Mouse (Mus musculus) hindbrain, embryonic 14.5 days (tissue): Measurements from ENCODE around the gene Srd5a1. TPM values are rescaled to one million over a fixed set of nuclear protein-coding genes. Genes with fewer than 3 reads are reported as not detected.

Experiments
- ATAC-seq: fragments of 200-750 bp; cut with Nextera tagmentation; 2 replicates; pipeline ENCODE4 v1.8.0; 2017; ENCODE audit warnings: moderate number of reproducible peaks, mild to moderate bottlenecking, moderate TSS enrichment, moderate library complexity; ENCODE audit not compliant: low FRiP score
- DNase-seq: peaks from one replicate; pipeline ENCODE4 v3.0.0-alpha.2; 2015; ENCODE audit warnings: low spot score
- H3K27ac ChIP-seq: fragments of 300-500 bp; sonication (generic); 2 replicates; pipeline ENCODE4 v1.5.1; 2014; ENCODE audit warnings: mild to moderate bottlenecking, moderate library complexity
- H3K27me3 ChIP-seq: fragments of 300-500 bp; sonication (generic); 2 replicates; pipeline ENCODE4 v1.6.1; 2014; ENCODE audit warnings: mild to moderate bottlenecking, low read length, mixed read lengths; ENCODE audit not compliant: control insufficient read depth, insufficient read depth
- H3K36me3 ChIP-seq: fragments of 300-500 bp; sonication (generic); replicated peaks from 2 replicates; pipeline ENCODE4 v1.6.1; 2014; ENCODE audit not compliant: control insufficient read depth, insufficient read depth
- H3K4me1 ChIP-seq: fragments of 300-500 bp; sonication (generic); replicated peaks from 2 replicates; pipeline ENCODE4 v1.6.1; 2014; ENCODE audit warnings: antibody characterized with exemption, low read length, mixed read lengths; ENCODE audit not compliant: control insufficient read depth, insufficient read depth
- H3K4me2 ChIP-seq: fragments of 300-500 bp; sonication (generic); replicated peaks from 2 replicates; pipeline ENCODE4 v1.6.1; 2014; ENCODE audit warnings: mild to moderate bottlenecking, moderate library complexity
- H3K4me3 ChIP-seq: fragments of 300-500 bp; sonication (generic); replicated peaks from 2 replicates; pipeline ENCODE4 v1.5.1; 2014; ENCODE audit warnings: mild to moderate bottlenecking, low read length
- H3K9ac ChIP-seq: fragments of 300-500 bp; sonication (generic); 2 replicates; pipeline ENCODE4 v1.6.1; 2014
- H3K9me3 ChIP-seq: fragments of 300-500 bp; sonication (generic); 2 replicates; pipeline ENCODE4 v1.6.1; 2016; ENCODE audit warnings: low read length; ENCODE audit not compliant: control insufficient read depth
- WGBS: fragments of 180-500 bp; shearing (Covaris S2); extraction: QIAGEN DNeasy Blood & Tissue Kit; methylation state at CpG from one replicate; pipeline ENCODE4 v1.1.7; 2014; 5-methylcytosine and 5-hydroxymethylcytosine counted together
- polyA plus RNA-seq: library from polyadenylated mRNA; unstranded; fragments of >200 nt; fragmentation: Nextera tagmentation; extraction: Ambion mirVana; gene quantifications from 2 replicates; pipeline ENCODE4 v1.2.1, GENCODE M21; 2014

Gene Srd5a1
- polyA plus RNA-seq, 1 experiment from 2014 or later: 25.3 TPM

DNA sequence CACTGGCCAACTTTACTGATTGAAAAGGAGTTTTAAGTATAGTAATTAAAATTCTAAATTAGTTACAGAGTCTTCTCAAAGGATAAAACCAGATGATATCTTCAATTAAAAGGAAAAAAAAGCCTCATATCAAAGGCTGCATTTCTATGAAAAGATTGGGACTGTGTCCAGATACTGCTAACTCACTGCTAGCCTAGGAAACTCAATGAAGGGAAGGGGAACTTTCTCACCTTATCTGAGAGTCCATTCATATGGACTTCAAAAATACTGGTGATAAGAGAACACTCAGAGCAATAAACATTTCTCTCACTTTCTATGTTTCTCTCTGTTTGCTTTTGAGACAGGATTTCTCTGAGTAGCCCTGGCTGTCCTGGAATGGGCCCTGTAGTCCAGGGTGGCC lies 46.7 kb downstream of the Srd5a1 start:
- ATAC-seq: no peak
- no peak overlapping the region for H3K9ac ChIP-seq
- no peak overlapping the region for H3K4me2 ChIP-seq
- H3K4me3 ChIP-seq: no peak overlapping the region
- no peak for DNase-seq
- H3K27me3 ChIP-seq: no peaks in the 10 kb centered on the region
- no peak overlapping the region for H3K27ac ChIP-seq
- no peaks in the 10 kb centered on the region for H3K36me3 ChIP-seq
- no peaks in the 10 kb centered on the region for H3K4me1 ChIP-seq
- H3K9me3 ChIP-seq: no peaks in the 10 kb centered on the region

DNA sequence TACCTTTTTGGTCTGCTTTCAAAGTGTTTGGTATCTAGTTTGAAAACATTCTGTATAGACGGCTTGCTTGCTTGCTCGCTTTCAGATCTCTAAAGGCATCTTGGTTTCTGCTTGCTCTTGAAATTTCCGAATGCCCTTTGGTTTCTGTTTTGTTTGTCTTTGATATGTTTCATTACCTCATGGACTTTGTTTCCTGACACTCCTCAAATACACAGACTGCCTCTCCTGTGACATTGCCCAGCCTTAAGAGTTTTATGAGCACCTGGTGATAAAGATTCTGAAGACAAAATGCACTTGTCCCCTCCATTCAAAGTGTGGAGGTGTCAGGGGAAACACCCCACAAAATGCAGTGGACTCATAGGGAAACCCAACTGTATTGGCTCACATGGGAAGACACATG lies 47.3 kb downstream of the Srd5a1 start:
- no peak overlapping the region for H3K4me3 ChIP-seq
- no peaks in the 10 kb centered on the region for H3K4me1 ChIP-seq
- no peaks in the 10 kb centered on the region for H3K9me3 ChIP-seq
- no peak overlapping the region for H3K9ac ChIP-seq
- no peaks in the 10 kb centered on the region for H3K27me3 ChIP-seq
- DNase-seq (no peak), ATAC-seq (no peak)
- no peaks in the 10 kb centered on the region for H3K36me3 ChIP-seq
- WGBS: 85% methylated on average over 3 of the region's 3 CpGs
- no peak overlapping the region for H3K4me2 ChIP-seq
- H3K27ac ChIP-seq: no peak overlapping the region

DNA sequence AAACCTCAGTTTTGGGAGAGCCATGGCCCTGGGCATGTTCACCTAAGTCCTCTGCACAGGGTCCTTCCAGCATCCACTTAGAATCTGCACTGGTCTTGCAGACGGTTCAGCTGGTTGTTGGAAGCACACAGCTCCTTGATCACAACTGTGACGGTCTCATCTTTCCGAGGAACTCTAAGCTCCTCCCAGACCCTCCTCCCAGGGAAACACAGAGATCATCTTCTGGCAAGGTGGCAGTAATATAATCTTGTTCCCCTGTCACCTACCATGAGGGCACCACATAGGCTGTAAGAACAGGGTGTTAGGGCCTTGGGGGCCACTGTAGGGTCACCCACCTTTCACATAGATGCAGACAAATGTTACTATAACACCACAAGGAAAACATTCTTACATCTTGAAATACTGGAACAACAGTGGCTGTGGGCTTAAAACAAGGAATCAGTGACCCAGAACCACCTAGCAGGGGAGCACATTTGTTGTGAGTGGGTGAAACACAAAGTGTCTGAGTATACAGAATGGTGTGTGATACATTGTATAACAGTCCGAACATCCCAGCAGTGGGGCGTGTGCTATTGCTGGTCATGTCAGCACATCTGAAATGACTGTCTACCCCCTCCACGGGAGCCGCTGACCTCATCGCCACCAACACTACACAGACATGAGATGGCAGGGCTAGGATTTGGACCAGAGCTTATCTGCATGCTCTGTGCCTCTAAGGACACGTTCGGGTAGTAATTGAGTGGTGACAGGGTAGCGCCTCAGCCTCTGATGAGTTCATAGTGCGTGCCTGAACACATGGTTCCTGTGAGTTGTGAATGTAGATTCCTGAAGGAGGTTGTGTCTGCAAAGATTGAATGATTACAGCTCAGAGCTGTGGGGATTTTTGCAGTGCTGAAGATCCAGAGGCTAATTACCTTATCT lies 48.3 kb downstream of the Srd5a1 start:
- Histone ChIP-seq H3K27me3 (no peaks in the 10 kb centered on the region), H3K4me2 (no peak overlapping the region), H3K4me1 (no peaks in the 10 kb centered on the region), H3K9me3 (no peaks in the 10 kb centered on the region), H3K4me3 (no peak overlapping the region), H3K36me3 (no peaks in the 10 kb centered on the region), H3K9ac (no peak overlapping the region), H3K27ac (no peak overlapping the region)
- no peak for ATAC-seq
- no peak for DNase-seq
- WGBS: 75% methylated on average over 12 of the region's 12 CpGs

DNA sequence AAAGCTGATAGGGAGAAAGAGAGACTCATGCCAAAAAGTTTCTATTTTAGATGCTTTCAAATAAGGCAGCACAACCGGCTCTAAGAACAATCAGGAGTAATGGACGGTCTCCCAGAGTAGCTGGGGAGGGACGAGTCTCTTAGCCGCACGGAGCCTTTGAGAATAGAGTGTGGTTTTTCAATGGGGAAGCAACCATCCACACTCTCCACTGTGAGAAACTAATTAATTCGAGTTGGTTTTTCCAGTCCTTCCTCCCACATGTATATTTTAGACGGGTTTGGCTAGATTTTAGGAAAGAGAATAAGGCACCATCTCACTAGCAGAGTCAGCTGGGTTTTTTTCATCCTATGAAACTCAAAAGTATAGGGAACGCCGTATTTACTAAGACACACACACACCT lies 49.2 kb downstream of the Srd5a1 start:
- Histone ChIP-seq H3K27ac (no peak overlapping the region), H3K4me2 (no peak overlapping the region), H3K36me3 (no peaks in the 10 kb centered on the region), H3K27me3 (no peaks in the 10 kb centered on the region), H3K4me3 (no peak overlapping the region), H3K4me1 (no peaks in the 10 kb centered on the region), H3K9me3 (no peaks in the 10 kb centered on the region), H3K9ac (no peak overlapping the region)
- DNase-seq (no peak), ATAC-seq (no peak)
- WGBS: 84% methylated on average over 9 of the region's 9 CpGs

DNA sequence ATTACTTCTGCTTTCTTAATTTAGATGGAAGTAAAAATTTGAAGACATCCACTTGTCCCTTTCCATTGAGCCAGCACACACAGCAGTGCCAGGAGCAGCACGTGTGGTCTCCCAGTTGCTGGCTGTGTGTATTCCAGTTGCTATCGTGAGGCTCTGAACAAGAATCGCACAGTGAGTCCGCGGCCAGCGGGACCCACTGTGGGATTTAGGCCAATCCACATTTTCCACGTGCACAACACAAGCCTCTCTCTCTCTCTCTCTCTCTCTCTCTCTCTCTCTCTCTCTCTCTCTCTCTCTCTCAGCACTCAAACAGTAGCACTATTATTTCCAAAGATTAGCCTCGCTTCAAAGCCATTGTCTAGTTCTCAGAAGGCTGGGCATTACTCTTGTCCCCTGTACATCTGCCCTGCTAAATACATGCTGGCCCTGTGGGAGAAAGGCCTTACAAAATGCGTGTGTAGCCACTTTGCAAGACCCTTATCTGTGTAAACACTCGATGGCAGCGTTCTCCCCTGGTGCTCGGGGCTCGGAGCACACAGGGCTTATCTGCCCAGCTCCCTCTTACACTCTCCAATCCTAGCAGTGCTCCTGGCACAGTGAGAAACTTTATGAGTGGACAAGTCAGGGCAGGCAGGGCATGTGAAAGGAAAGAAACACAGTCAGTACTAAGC lies 51.8 kb downstream of the Srd5a1 start:
- no peaks in the 10 kb centered on the region for H3K4me1 ChIP-seq
- no peak overlapping the region for H3K4me3 ChIP-seq
- H3K4me2 ChIP-seq: no peak overlapping the region
- no peak overlapping the region for H3K9ac ChIP-seq
- no peaks in the 10 kb centered on the region for H3K9me3 ChIP-seq
- no peak overlapping the region for H3K27ac ChIP-seq
- no peaks in the 10 kb centered on the region for H3K36me3 ChIP-seq
- peak; percentile 66; the same call in 1 of the 2 replicates for ATAC-seq
- WGBS: 19% methylated on average over 13 of the region's 13 CpGs
- no peaks in the 10 kb centered on the region for H3K27me3 ChIP-seq
- DNase-seq: no peak

DNA sequence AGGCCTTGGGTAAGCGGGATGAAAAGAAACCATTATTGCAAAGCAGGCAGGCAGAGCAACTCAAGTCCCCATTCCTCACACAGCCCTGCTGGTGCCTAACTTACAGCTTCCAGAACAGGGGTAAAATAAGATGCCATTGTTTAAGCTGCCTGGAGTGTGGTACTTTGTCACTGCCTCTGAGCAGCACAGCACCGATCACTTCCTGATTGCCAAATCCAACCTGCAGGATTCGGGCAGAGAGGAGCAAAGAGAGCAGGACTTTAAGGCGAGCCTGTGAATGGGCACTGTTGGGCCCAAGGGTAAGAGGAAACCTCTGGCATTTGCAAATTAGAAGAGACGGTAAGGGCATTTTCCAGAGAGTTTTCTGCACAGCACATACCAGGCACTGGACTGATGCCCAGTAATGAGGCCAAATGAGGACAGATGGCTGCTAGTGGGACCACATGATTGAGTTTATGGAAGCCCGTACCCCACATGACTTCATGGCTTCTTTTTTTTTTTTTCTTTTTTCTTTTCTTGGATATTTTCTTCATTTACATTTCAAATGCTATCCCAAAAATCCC lies 53.1 kb downstream of the Srd5a1 start:
- no peak for DNase-seq
- Histone ChIP-seq H3K9ac (no peak overlapping the region), H3K9me3 (no peaks in the 10 kb centered on the region), H3K4me2 (no peak overlapping the region), H3K4me1 (no peaks in the 10 kb centered on the region), H3K27me3 (no peaks in the 10 kb centered on the region), H3K36me3 (no peaks in the 10 kb centered on the region), H3K27ac (no peak overlapping the region), H3K4me3 (no peak overlapping the region)
- 0 out of 2 replicates have a peak, but pooled peaks have one; percentile 18 for ATAC-seq
- 67% methylated on average over 6 of the region's 6 CpGs for WGBS

DNA sequence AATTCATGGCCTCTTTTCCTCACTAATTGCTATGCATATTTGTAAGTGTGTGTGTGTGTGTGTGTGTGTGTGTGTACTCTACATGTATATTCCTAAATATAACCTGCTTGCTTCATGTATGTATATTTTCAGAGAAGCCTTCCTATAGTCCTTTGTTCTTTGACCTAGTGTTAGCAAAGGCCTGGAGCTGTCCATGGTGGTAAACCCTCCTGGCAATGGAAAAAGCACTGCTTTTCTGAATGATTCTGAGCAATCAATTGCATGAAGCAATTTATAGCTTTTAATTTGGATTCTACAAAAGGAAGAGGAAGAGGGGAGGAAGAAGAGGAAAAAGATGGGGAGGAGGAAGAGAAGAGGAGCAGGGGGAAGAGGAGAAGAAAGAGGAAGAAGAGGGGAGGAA lies 54.5 kb downstream of the Srd5a1 start:
- ATAC-seq: no peak
- Histone ChIP-seq H3K9me3 (no peaks in the 10 kb centered on the region), H3K9ac (no peak overlapping the region), H3K36me3 (no peaks in the 10 kb centered on the region), H3K27ac (no peak overlapping the region), H3K4me2 (no peak overlapping the region), H3K4me1 (no peaks in the 10 kb centered on the region), H3K27me3 (no peaks in the 10 kb centered on the region), H3K4me3 (no peak overlapping the region)
- DNase-seq: no peak

DNA sequence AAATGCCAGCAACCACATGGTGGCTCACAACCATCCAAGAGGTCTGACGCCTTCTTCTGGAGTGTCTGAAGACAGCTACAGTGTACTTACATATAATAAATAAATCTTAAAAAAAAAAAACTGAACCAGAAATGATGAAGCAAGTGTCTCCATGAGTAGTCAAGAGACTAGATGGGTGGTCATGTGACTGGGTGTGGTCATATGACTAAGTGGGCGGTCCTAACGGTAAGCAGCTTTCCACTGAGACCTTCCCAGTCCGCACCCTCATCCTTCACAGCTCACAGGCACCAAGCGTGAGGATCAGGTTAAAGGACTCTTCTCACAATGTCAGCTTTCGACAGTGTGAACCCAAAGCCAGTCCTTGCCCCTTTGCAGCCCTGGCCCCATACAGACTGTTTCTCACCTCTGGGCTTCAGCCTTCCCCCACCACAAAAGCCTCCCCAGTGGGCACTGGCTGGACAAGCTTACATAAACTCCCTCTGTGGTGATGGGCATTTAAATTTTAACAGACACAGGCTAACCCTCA lies 55.2 kb downstream of the Srd5a1 start:
- Histone ChIP-seq H3K4me1 (no peaks in the 10 kb centered on the region), H3K9ac (no peak overlapping the region), H3K36me3 (no peaks in the 10 kb centered on the region), H3K27me3 (no peaks in the 10 kb centered on the region), H3K4me3 (no peak overlapping the region), H3K27ac (no peak overlapping the region), H3K9me3 (no peaks in the 10 kb centered on the region), H3K4me2 (no peak overlapping the region)
- WGBS: 85% methylated on average over 6 of the region's 6 CpGs
- DNase-seq: no peak
- no peak for ATAC-seq

DNA sequence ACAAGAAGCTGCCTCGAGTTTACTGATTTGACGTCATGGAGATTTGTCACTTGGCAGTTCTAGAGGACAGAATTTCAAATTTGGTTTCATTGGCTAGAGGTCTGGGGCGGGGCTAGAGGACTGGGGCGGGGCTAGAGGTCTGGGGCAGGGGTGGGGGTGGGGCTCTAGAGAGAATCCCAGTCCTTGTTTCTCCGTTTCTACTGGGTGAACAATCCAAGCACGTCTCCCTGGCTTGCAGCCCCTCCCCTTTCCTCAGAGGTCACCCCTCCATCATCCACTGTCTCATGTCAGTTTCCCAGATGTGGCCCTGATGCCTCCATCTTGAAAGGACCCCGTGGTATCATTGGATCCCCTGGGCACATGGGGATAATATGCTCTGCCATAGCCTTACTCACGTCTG lies 56.2 kb downstream of the Srd5a1 start:
- no peak overlapping the region for H3K9ac ChIP-seq
- H3K36me3 ChIP-seq: no peaks in the 10 kb centered on the region
- H3K9me3 ChIP-seq: no peaks in the 10 kb centered on the region
- 35% methylated on average over 8 of the region's 8 CpGs for WGBS
- no peaks in the 10 kb centered on the region for H3K4me1 ChIP-seq
- no peak overlapping the region for H3K4me3 ChIP-seq
- no peak overlapping the region for H3K27ac ChIP-seq
- no peaks in the 10 kb centered on the region for H3K27me3 ChIP-seq
- ATAC-seq: no peak
- no peak overlapping the region for H3K4me2 ChIP-seq
- DNase-seq: no peak
